Mouse (Mus musculus): ENCODE data around the gene Snd1. TPM values are rescaled to one million over a fixed set of nuclear protein-coding genes. Genes with fewer than 3 reads are reported as not detected.

The Snd1 gene
- polyA plus RNA-seq, 1 experiment, result 35.6 TPM

GRCm38 (mm10) chr6:28576356-28577264, 101.7 kb downstream of the Snd1 start:
- Histone ChIP-seq H3K27ac (ENCODE audit: control insufficient read depth, insufficient read depth, low read depth, low read length, poor library complexity) (no peak overlapping the region), H3K4me3 (replicated peaks; ENCODE audit: control insufficient read depth, low read depth, low read length) (no peak overlapping the region), H3K4me1 (ENCODE audit: control insufficient read depth, insufficient read depth, low read length) (no peaks in the 10 kb centered on the region; the same call in 1 of the 2 replicates)
- TF ChIP-seq CTCF (IDR thresholded peaks at IDR 0.05; ENCODE audit: control insufficient read depth, insufficient read depth, low read length) (no peak), POLR2A (IDR thresholded peaks at IDR 0.05; ENCODE audit: borderline replicate concordance, control insufficient read depth, low read depth, low read length) (no peak)
- 67% methylated on average over 14 of the region's 14 CpGs for WGBS

- no peaks in the 10 kb centered on the region for H3K4me1 ChIP-seq (ENCODE audit: control insufficient read depth, insufficient read depth, low read length)
- H3K4me3 ChIP-seq (replicated peaks; ENCODE audit: control insufficient read depth, low read depth, low read length), result no peak overlapping the region
- 92% methylated on average over 3 of the region's 3 CpGs for WGBS
Observed at GRCm38 (mm10) chr6:28582847-28583246, 107.9 kb downstream of the Snd1 start.

GRCm38 (mm10) chr6:28583399-28583798, 108.5 kb downstream of the Snd1 start:
- H3K4me1 ChIP-seq (ENCODE audit: control insufficient read depth, insufficient read depth, low read length), result no peaks in the 10 kb centered on the region; the same call in 1 of the 2 replicates
- no peak overlapping the region for H3K4me3 ChIP-seq (replicated peaks; ENCODE audit: control insufficient read depth, low read depth, low read length)
- TF ChIP-seq POLR2A (IDR thresholded peaks at IDR 0.05; ENCODE audit: borderline replicate concordance, control insufficient read depth, low read depth, low read length), result no peak
- TF ChIP-seq CTCF (IDR thresholded peaks at IDR 0.05; ENCODE audit: control insufficient read depth, insufficient read depth, low read length), result no peak
- H3K27ac ChIP-seq (ENCODE audit: control insufficient read depth, insufficient read depth, low read depth, low read length, poor library complexity), result no peak overlapping the region
- WGBS, result 80% methylated on average over 2 of the region's 2 CpGs

More at GRCm38 (mm10) chr6:28582847-28583246, 107.9 kb downstream of the Snd1 start:
- no peak overlapping the region for H3K27ac ChIP-seq (ENCODE audit: control insufficient read depth, insufficient read depth, low read depth, low read length, poor library complexity)
- TF ChIP-seq CTCF (IDR thresholded peaks at IDR 0.05; ENCODE audit: control insufficient read depth, insufficient read depth, low read length) (no peak), POLR2A (IDR thresholded peaks at IDR 0.05; ENCODE audit: borderline replicate concordance, control insufficient read depth, low read depth, low read length) (no peak)

- H3K4me1 ChIP-seq (ENCODE audit: control insufficient read depth, insufficient read depth, low read length), result no peaks in the 10 kb centered on the region; the same call in 1 of the 2 replicates
- WGBS, result 53% methylated on average over 3 of the region's 3 CpGs
Observed at GRCm38 (mm10) chr6:28586806-28587205, 111.9 kb downstream of the Snd1 start.

GRCm38 (mm10) chr6:28588494-28589171, 113.7 kb downstream of the Snd1 start:
- no peaks in the 10 kb centered on the region; the same call in 1 of the 2 replicates for H3K4me1 ChIP-seq (ENCODE audit: control insufficient read depth, insufficient read depth, low read length)
- H3K27ac ChIP-seq (ENCODE audit: control insufficient read depth, insufficient read depth, low read depth, low read length, poor library complexity), result no peak overlapping the region
- TF ChIP-seq POLR2A (IDR thresholded peaks at IDR 0.05; ENCODE audit: borderline replicate concordance, control insufficient read depth, low read depth, low read length) (no peak), CTCF (IDR thresholded peaks at IDR 0.05; ENCODE audit: control insufficient read depth, insufficient read depth, low read length) (no peak)
- H3K4me3 ChIP-seq (replicated peaks; ENCODE audit: control insufficient read depth, low read depth, low read length), result no peak overlapping the region
- WGBS, result 20% methylated on average over 5 of the region's 5 CpGs

More at GRCm38 (mm10) chr6:28586806-28587205, 111.9 kb downstream of the Snd1 start:
- Histone ChIP-seq H3K4me3 (replicated peaks; ENCODE audit: control insufficient read depth, low read depth, low read length) (no peak overlapping the region), H3K27ac (ENCODE audit: control insufficient read depth, insufficient read depth, low read depth, low read length, poor library complexity) (no peak overlapping the region)
- TF ChIP-seq CTCF (IDR thresholded peaks at IDR 0.05; ENCODE audit: control insufficient read depth, insufficient read depth, low read length) (no peak), POLR2A (IDR thresholded peaks at IDR 0.05; ENCODE audit: borderline replicate concordance, control insufficient read depth, low read depth, low read length) (no peak)

- 98% methylated on average over 3 of the region's 3 CpGs for WGBS
- TF ChIP-seq POLR2A (IDR thresholded peaks at IDR 0.05; ENCODE audit: borderline replicate concordance, control insufficient read depth, low read depth, low read length) (no peak), CTCF (IDR thresholded peaks at IDR 0.05; ENCODE audit: control insufficient read depth, insufficient read depth, low read length) (no peak)
- no peak overlapping the region for H3K4me3 ChIP-seq (replicated peaks; ENCODE audit: control insufficient read depth, low read depth, low read length)
- no peaks in the 10 kb centered on the region; the same call in 1 of the 2 replicates for H3K4me1 ChIP-seq (ENCODE audit: control insufficient read depth, insufficient read depth, low read length)
- no peak overlapping the region for H3K27ac ChIP-seq (ENCODE audit: control insufficient read depth, insufficient read depth, low read depth, low read length, poor library complexity)
Observed at GRCm38 (mm10) chr6:28592323-28592893, 117.5 kb downstream of the Snd1 start.

- TF ChIP-seq POLR2A (IDR thresholded peaks at IDR 0.05; ENCODE audit: borderline replicate concordance, control insufficient read depth, low read depth, low read length) (no peak), CTCF (IDR thresholded peaks at IDR 0.05; ENCODE audit: control insufficient read depth, insufficient read depth, low read length) (no peak)
- no peaks in the 10 kb centered on the region; the same call in 1 of the 2 replicates for H3K4me1 ChIP-seq (ENCODE audit: control insufficient read depth, insufficient read depth, low read length)
- no peak overlapping the region for H3K4me3 ChIP-seq (replicated peaks; ENCODE audit: control insufficient read depth, low read depth, low read length)
- H3K27ac ChIP-seq (ENCODE audit: control insufficient read depth, insufficient read depth, low read depth, low read length, poor library complexity), result no peak overlapping the region
- WGBS, result 70% methylated on average over 3 of the region's 3 CpGs
Observed at GRCm38 (mm10) chr6:28593708-28594107, 118.8 kb downstream of the Snd1 start.

- no peak overlapping the region for H3K27ac ChIP-seq (ENCODE audit: control insufficient read depth, insufficient read depth, low read depth, low read length, poor library complexity)
- no peak overlapping the region for H3K4me3 ChIP-seq (replicated peaks; ENCODE audit: control insufficient read depth, low read depth, low read length)
- WGBS, result 60% methylated on average over 4 of the region's 4 CpGs
- peaks cover 1% of the 10 kb centered on the region for H3K4me1 ChIP-seq (ENCODE audit: control insufficient read depth, insufficient read depth, low read length)
- TF ChIP-seq POLR2A (IDR thresholded peaks at IDR 0.05; ENCODE audit: borderline replicate concordance, control insufficient read depth, low read depth, low read length) (no peak), CTCF (IDR thresholded peaks at IDR 0.05; ENCODE audit: control insufficient read depth, insufficient read depth, low read length) (no peak)
Observed at GRCm38 (mm10) chr6:28594759-28595158, 119.8 kb downstream of the Snd1 start.
